Mouse (Mus musculus) cortical plate, adult 2 months (tissue): ENCODE results near the gene Wdfy1. TPM values are rescaled to one million over a fixed set of nuclear protein-coding genes. Genes with fewer than 3 reads are reported as not detected.

Source experiments
- H3K27ac ChIP-seq: fragments of 200-500 bp; 2 replicates; pipeline ENCODE4 v1.5.1; 2012; ENCODE audit warnings: low read length, control low read depth, inconsistent platforms; ENCODE audit not compliant: insufficient read depth
- H3K4me1 ChIP-seq: fragments of 200-500 bp; 2 replicates; pipeline ENCODE4 v1.6.1; 2011; ENCODE audit warnings: low read length; ENCODE audit not compliant: control insufficient read depth, insufficient read depth
- H3K4me3 ChIP-seq: fragments of 200-500 bp; 2 replicates; pipeline ENCODE4 v1.5.1; 2011; ENCODE audit warnings: mild to moderate bottlenecking, low read length, control low read depth; ENCODE audit not compliant: insufficient read depth
- CTCF ChIP-seq: fragments of 200-500 bp; IDR thresholded peaks from 2 replicates; pipeline ENCODE4 v1.5.1; 2011; ENCODE audit warnings: mild to moderate bottlenecking, control low read depth, low read length; ENCODE audit not compliant: insufficient read depth; ENCODE audit errors: extremely low read depth
- POLR2A ChIP-seq: fragments of 200-500 bp; IDR thresholded peaks from 2 replicates; pipeline ENCODE4 v1.6.1; 2011; ENCODE audit warnings: mild to moderate bottlenecking, low read length, control low read depth; ENCODE audit not compliant: insufficient read depth; ENCODE audit errors: extremely low read depth
- polyA plus RNA-seq: library from polyadenylated mRNA; depleted of rRNA; stranded (reverse); fragments of >200 nt; gene quantifications from 2 replicates; pipeline ENCODE4 v1.2.3, GENCODE M21; 2012

The Wdfy1 gene
- polyA plus RNA-seq, 1 experiment = 24.5 TPM

- Histone ChIP-seq H3K4me3 (no peak overlapping the region), H3K4me1 (peaks cover 10% of the 10 kb centered on the region)
- TF ChIP-seq CTCF (no peak), POLR2A (no peak)
Observed at GRCm38 (mm10) chr1:79714152-79714923, 61.6 kb downstream of the Wdfy1 start.

GRCm38 (mm10) chr1:79713081-79713480 is 62.9 kb downstream of the Wdfy1 start:
- H3K27ac ChIP-seq = no peak overlapping the region
- H3K4me1 ChIP-seq = peaks cover 10% of the 10 kb centered on the region
- no peak overlapping the region for H3K4me3 ChIP-seq
- TF ChIP-seq POLR2A (no peak), CTCF (no peak)

More at GRCm38 (mm10) chr1:79714152-79714923, 61.6 kb downstream of the Wdfy1 start:
- H3K27ac ChIP-seq = no peak overlapping the region

DNA sequence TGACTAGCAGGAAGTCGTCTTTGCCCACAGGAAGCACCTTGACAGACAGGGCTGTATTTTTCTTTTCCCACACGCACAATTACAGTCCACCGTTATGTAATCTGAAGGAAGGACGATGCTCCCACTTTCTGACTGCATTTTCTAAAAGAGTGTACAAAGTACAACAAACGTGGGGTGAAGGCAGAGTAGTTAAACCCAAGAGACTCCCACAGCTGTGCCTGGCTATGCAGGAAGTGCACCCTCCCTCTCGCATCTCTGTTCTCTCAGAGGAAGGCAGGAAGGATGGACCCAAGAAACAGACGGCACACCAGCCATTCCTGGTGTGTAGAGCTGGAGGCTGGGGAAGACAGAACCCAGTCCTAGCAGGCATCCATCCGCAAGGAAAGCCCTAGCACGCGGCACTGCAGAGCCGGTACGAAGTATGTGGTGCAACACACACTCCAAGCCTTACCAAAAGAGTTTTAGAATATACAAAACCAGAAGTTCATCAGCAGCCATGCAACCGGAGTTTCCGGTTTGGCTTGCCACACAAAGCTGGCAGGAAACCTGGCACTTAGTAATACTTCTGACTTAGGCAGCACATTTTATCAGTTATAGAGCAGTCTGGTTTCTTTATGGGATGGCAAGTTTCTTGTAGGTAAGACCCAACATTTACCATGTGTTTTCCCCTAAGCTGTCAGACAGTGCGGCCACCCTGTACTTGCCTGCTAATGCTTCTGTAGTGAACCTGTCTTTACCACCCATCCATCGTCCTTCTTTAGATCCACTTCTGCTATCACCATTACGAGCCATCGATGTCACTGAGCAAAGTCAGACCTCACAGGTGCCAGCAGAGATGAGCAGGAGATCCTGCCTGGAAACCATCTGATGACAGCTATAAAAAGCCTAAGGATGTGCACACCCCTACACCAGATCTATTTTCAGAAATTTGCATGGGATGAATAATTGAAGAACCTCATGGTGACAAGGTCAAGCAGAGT is 64.5 kb downstream of the Wdfy1 start:
- H3K4me3 ChIP-seq = no peak overlapping the region
- peaks cover 10% of the 10 kb centered on the region for H3K4me1 ChIP-seq
- no peak overlapping the region for H3K27ac ChIP-seq
- TF ChIP-seq POLR2A (no peak), CTCF (no peak)

DNA sequence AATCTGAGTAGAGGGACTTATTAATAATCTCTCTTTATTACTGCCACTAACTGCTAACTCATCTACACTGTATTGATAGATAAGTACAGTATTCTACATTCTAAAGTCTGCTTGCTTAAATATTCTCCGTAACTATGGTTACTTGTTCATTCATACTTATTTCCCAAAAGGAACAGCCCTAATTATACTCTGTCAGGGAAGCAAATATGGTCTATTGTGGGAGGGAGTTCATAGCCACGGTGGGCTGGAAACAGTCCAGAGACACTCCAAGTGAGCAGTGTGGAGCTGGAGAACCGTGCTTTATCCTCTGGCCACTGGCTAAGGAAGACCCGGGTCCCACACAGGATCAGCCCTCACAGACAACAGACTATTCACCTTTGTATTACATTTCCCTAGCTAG is 65.3 kb downstream of the Wdfy1 start:
- TF ChIP-seq CTCF (no peak), POLR2A (no peak)
- Histone ChIP-seq H3K4me1 (peaks cover 10% of the 10 kb centered on the region), H3K27ac (no peak overlapping the region), H3K4me3 (no peak overlapping the region)

DNA sequence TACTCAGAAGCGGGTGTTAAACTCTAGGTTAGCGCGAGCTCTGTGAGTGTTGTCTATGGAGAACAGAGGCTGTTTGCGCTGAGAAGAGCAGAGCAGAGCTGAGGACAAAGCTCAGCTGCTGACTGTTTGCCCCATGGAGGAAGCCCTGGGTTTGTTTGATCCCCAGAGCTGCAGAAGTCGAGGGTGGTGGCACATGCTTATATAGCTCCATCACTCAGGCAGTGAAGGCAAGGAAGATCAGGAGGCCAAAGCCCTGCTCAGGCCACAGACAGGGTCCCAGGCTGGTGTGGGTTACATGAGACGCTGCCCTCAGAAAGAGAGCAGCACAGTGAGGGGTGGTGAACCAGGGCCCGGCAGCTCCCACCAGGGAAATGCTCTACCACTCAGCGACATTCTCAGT is 65.7 kb downstream of the Wdfy1 start:
- no peak overlapping the region for H3K4me3 ChIP-seq
- TF ChIP-seq CTCF = no peak
- no peak for TF ChIP-seq POLR2A
- H3K4me1 ChIP-seq = peaks cover 10% of the 10 kb centered on the region
- no peak overlapping the region for H3K27ac ChIP-seq

DNA sequence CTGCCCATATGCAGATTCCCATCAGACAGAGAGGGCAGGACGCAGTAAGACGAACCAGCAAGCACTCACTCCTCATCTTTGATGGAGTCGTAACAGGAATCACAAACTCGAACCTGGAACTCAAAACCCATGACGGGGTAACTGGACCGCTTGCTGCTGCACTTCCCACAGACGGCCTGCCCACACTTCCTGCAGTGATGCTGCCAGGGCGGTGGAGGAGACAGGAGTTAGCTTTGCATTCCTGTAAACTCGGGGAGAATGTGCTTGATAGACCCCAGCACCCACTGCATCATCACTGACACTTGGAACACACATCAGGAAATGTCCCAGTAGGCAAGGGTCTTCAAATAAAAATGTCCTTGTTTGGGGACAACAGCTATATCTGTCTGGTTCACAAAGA is 68.6 kb downstream of the Wdfy1 start:
- no peak overlapping the region for H3K4me3 ChIP-seq

DNA sequence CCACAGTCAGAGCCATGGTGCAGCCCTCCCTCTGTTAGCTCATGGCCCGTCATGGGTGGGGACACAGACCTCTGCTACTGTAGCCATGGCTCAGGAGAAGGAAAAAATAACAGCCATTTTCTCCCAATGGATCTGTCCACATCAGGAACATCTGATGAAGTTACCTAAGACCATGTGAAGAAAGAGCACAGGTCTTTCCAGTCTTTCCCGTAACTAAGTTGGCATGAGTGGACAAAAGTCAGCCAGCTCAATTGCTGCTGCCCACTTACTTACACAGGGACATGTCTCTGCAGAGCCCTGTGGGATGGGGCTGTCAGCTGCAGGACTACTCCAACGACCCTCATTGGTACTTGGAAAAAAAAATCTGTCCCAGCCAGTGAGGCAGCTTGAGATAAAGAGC is 69.2 kb downstream of the Wdfy1 start:
- H3K4me1 ChIP-seq = peaks cover 9% of the 10 kb centered on the region
- H3K4me3 ChIP-seq = no peak overlapping the region
- TF ChIP-seq POLR2A (no peak), CTCF (no peak)
- H3K27ac ChIP-seq = no peak overlapping the region

More for the DNA sequence above, 68.6 kb downstream of the Wdfy1 start:
- TF ChIP-seq POLR2A (no peak), CTCF (no peak)
- no peak overlapping the region for H3K27ac ChIP-seq
- peaks cover 10% of the 10 kb centered on the region for H3K4me1 ChIP-seq

GRCm38 (mm10) chr1:79704672-79705071 is 71.3 kb downstream of the Wdfy1 start:
- H3K4me1 ChIP-seq = no peaks in the 10 kb centered on the region; the same call in 1 of the 2 replicates
- no peak for TF ChIP-seq POLR2A
- no peak overlapping the region for H3K27ac ChIP-seq
- no peak overlapping the region for H3K4me3 ChIP-seq

- no peaks in the 10 kb centered on the region; the same call in 1 of the 2 replicates for H3K4me1 ChIP-seq
- no peak overlapping the region for H3K4me3 ChIP-seq
- TF ChIP-seq POLR2A (no peak), CTCF (no peak)
- no peak overlapping the region for H3K27ac ChIP-seq
Observed at GRCm38 (mm10) chr1:79703520-79703919, 72.4 kb downstream of the Wdfy1 start.

GRCm38 (mm10) chr1:79698506-79698905 is 77.4 kb downstream of the Wdfy1 start:
- no peak overlapping the region for H3K4me3 ChIP-seq
- TF ChIP-seq POLR2A (no peak), CTCF (no peak)
- no peak overlapping the region for H3K27ac ChIP-seq
- H3K4me1 ChIP-seq = peaks cover 2% of the 10 kb centered on the region; the same call in 1 of the 2 replicates
